Mouse (Mus musculus) heart, embryonic 16.5 days (tissue): ENCODE measurements around the gene Tmprss9. TPM values are rescaled to one million over a fixed set of nuclear protein-coding genes. Genes with fewer than 3 reads are reported as not detected.

ENCODE experiments used
- ATAC-seq: fragments of 200-750 bp; cut with Nextera tagmentation; replicated peaks from 2 replicates; pipeline ENCODE4 v1.8.0; 2017; ENCODE audit warnings: moderate number of reproducible peaks; ENCODE audit not compliant: insufficient read depth, low FRiP score; ENCODE audit errors: extremely low read depth
- H3K27ac ChIP-seq: fragments of 300-500 bp; sonication (generic); 2 replicates; pipeline ENCODE4 v1.5.1; 2014; ENCODE audit warnings: mild to moderate bottlenecking, low read length, control low read depth, moderate library complexity
- H3K27me3 ChIP-seq: fragments of 300-500 bp; sonication (generic); 2 replicates; pipeline ENCODE4 v1.6.1; 2014; ENCODE audit warnings: low read length, mixed read lengths; ENCODE audit not compliant: control insufficient read depth, insufficient read depth
- H3K36me3 ChIP-seq: fragments of 300-500 bp; sonication (generic); 2 replicates; pipeline ENCODE4 v1.6.1; 2014; ENCODE audit not compliant: control insufficient read depth, insufficient read depth
- H3K4me1 ChIP-seq: fragments of 300-500 bp; sonication (generic); 2 replicates; pipeline ENCODE4 v1.6.1; 2014; ENCODE audit warnings: low read length, mixed read lengths; ENCODE audit not compliant: control insufficient read depth, insufficient read depth
- H3K4me2 ChIP-seq: fragments of 300-500 bp; sonication (generic); 2 replicates; pipeline ENCODE4 v1.6.1; 2014; ENCODE audit warnings: low read depth, mild to moderate bottlenecking, control low read depth, low read length
- H3K4me3 ChIP-seq: fragments of 300-500 bp; sonication (generic); 2 replicates; pipeline ENCODE4 v1.5.1; 2014; ENCODE audit warnings: mild to moderate bottlenecking, control low read depth, low read length
- H3K9ac ChIP-seq: fragments of 300-500 bp; sonication (generic); 2 replicates; pipeline ENCODE4 v1.6.1; 2014; ENCODE audit warnings: low read length, control low read depth
- H3K9me3 ChIP-seq: fragments of 300-500 bp; sonication (generic); replicated peaks from 2 replicates; pipeline ENCODE4 v1.6.1; 2016; ENCODE audit warnings: low read length; ENCODE audit not compliant: control insufficient read depth
- WGBS: fragments of 180-500 bp; shearing (Covaris S2); extraction: QIAGEN DNeasy Blood & Tissue Kit; methylation state at CpG from one replicate; pipeline ENCODE4 v1.1.7; 2014; 5-methylcytosine and 5-hydroxymethylcytosine counted together
- polyA plus RNA-seq: library from polyadenylated mRNA; unstranded; fragments of >200 nt; fragmentation: Nextera tagmentation; extraction: Ambion mirVana; gene quantifications from 2 replicates; pipeline ENCODE4 v1.2.1, GENCODE M21; 2015

Tmprss9 gene
- polyA plus RNA-seq, 1 experiment from 2014 or later, result not detected

- no peak overlapping the region for H3K4me2 ChIP-seq
- no peak overlapping the region for H3K27ac ChIP-seq
- peaks cover 11% of the 10 kb centered on the region for H3K4me1 ChIP-seq
- no peak overlapping the region for H3K4me3 ChIP-seq
- 15% methylated on average over 10 of the region's 10 CpGs for whole genome bisulfite sequencing
- H3K9me3 ChIP-seq, result no peaks in the 10 kb centered on the region
- peaks cover 11% of the 10 kb centered on the region for H3K27me3 ChIP-seq
- ATAC-seq, result 0 out of 2 replicates have a peak, but pooled peaks have one; percentile 25
- H3K9ac ChIP-seq, result no peak overlapping the region
- H3K36me3 ChIP-seq, result peaks cover 16% of the 10 kb centered on the region
These were observed 23.1 kb upstream of the Tmprss9 start for GRCm38 (mm10) chr10:80848571-80848970.

GRCm38 (mm10) chr10:80854913-80855748 is 16.5 kb upstream of the Tmprss9 start, which contains the start of the genes Lsm7 and Sppl2b:
TSS of gene Lsm7 (minus strand) at chr10:80855209.
TSS of gene Sppl2b (plus strand) at chr10:80855275.
- H3K4me3 ChIP-seq, result peak within 1 kb of the TSS; percentile 82
- H3K4me1 ChIP-seq, result peaks cover 19% of the 10 kb centered on the region
- peak within 1 kb of the TSS; percentile 99 for H3K4me2 ChIP-seq
- WGBS, result under 1% methylated on average over 81 of the region's 81 CpGs
- ATAC-seq, result peak; percentile 88
- no peaks in the 10 kb centered on the region for H3K27me3 ChIP-seq
- peak within 1 kb of the TSS; percentile 58; the same call in 1 of the 2 replicates for H3K27ac ChIP-seq
- no peaks in the 10 kb centered on the region for H3K9me3 ChIP-seq
- H3K36me3 ChIP-seq, result peaks cover 16% of the 10 kb centered on the region
- peak within 1 kb of the TSS; percentile 90 for H3K9ac ChIP-seq

GRCm38 (mm10) chr10:80855749-80856073 is 15.9 kb upstream of the Tmprss9 start:
- no peaks in the 10 kb centered on the region for H3K27me3 ChIP-seq
- WGBS, result 16% methylated on average over 11 of the region's 11 CpGs
- H3K4me3 ChIP-seq, result peak overlapping the region; percentile 82
- H3K27ac ChIP-seq, result no peak overlapping the region
- H3K9ac ChIP-seq, result peak overlapping the region; percentile 90
- H3K9me3 ChIP-seq, result no peaks in the 10 kb centered on the region
- no peak for ATAC-seq
- peak overlapping the region; percentile 99 for H3K4me2 ChIP-seq
- peaks cover 19% of the 10 kb centered on the region for H3K4me1 ChIP-seq
- H3K36me3 ChIP-seq, result peaks cover 16% of the 10 kb centered on the region

GRCm38 (mm10) chr10:80856267-80856666 is 15.4 kb upstream of the Tmprss9 start:
- Histone ChIP-seq H3K27ac (no peak overlapping the region), H3K4me3 (no peak overlapping the region; the same call in 1 of the 2 replicates), H3K36me3 (peaks cover 16% of the 10 kb centered on the region), H3K9ac (peak overlapping the region; percentile 11; the same call in 1 of the 2 replicates), H3K4me1 (peaks cover 19% of the 10 kb centered on the region), H3K9me3 (no peaks in the 10 kb centered on the region), H3K4me2 (peak overlapping the region; percentile 99), H3K27me3 (no peaks in the 10 kb centered on the region)
- ATAC-seq, result no peak
- 63% methylated on average over 3 of the region's 3 CpGs for WGBS

- H3K36me3 ChIP-seq, result peaks cover 16% of the 10 kb centered on the region
- H3K4me2 ChIP-seq, result no peak overlapping the region
- H3K27me3 ChIP-seq, result no peaks in the 10 kb centered on the region
- no peak overlapping the region; the same call in 1 of the 2 replicates for H3K9ac ChIP-seq
- H3K4me3 ChIP-seq, result no peak overlapping the region
- no peak for ATAC-seq
- no peaks in the 10 kb centered on the region for H3K9me3 ChIP-seq
- peaks cover 19% of the 10 kb centered on the region for H3K4me1 ChIP-seq
- no peak overlapping the region for H3K27ac ChIP-seq
- WGBS, result 71% methylated on average over 5 of the region's 5 CpGs
These were observed 14.7 kb upstream of the Tmprss9 start for GRCm38 (mm10) chr10:80856908-80857307.

- H3K4me3 ChIP-seq, result no peak overlapping the region
- WGBS, result 79% methylated on average over 8 of the region's 8 CpGs
- H3K9me3 ChIP-seq, result no peaks in the 10 kb centered on the region
- peaks cover 16% of the 10 kb centered on the region for H3K36me3 ChIP-seq
- no peak overlapping the region for H3K27ac ChIP-seq
- no peaks in the 10 kb centered on the region for H3K27me3 ChIP-seq
- H3K9ac ChIP-seq, result no peak overlapping the region
- peaks cover 19% of the 10 kb centered on the region for H3K4me1 ChIP-seq
- no peak overlapping the region for H3K4me2 ChIP-seq
- no peak for ATAC-seq
These were observed 14.3 kb upstream of the Tmprss9 start for GRCm38 (mm10) chr10:80857386-80857785.

- 66% methylated on average over 3 of the region's 3 CpGs for WGBS
- no peak overlapping the region for H3K4me2 ChIP-seq
- no peak overlapping the region for H3K27ac ChIP-seq
- no peaks in the 10 kb centered on the region for H3K9me3 ChIP-seq
- H3K36me3 ChIP-seq, result peaks cover 13% of the 10 kb centered on the region; the same call in 1 of the 2 replicates
- no peak for ATAC-seq
- no peak overlapping the region for H3K4me3 ChIP-seq
- peaks cover 19% of the 10 kb centered on the region for H3K4me1 ChIP-seq
- no peak overlapping the region for H3K9ac ChIP-seq
- no peaks in the 10 kb centered on the region for H3K27me3 ChIP-seq
These were observed 13.8 kb upstream of the Tmprss9 start for GRCm38 (mm10) chr10:80857848-80858247.

- H3K36me3 ChIP-seq, result peaks cover 8% of the 10 kb centered on the region; the same call in 1 of the 2 replicates
- no peak for ATAC-seq
- peaks cover 19% of the 10 kb centered on the region for H3K4me1 ChIP-seq
- H3K27ac ChIP-seq, result no peak overlapping the region
- no peak overlapping the region for H3K4me2 ChIP-seq
- WGBS, result 71% methylated on average over 7 of the region's 7 CpGs
- H3K4me3 ChIP-seq, result no peak overlapping the region
- H3K9ac ChIP-seq, result no peak overlapping the region
- no peaks in the 10 kb centered on the region for H3K27me3 ChIP-seq
- no peaks in the 10 kb centered on the region for H3K9me3 ChIP-seq
These were observed 13.2 kb upstream of the Tmprss9 start for GRCm38 (mm10) chr10:80858350-80858935.

- WGBS, result 89% methylated on average over 5 of the region's 5 CpGs
- Histone ChIP-seq H3K4me1 (no peaks in the 10 kb centered on the region), H3K27ac (no peak overlapping the region), H3K4me3 (no peak overlapping the region), H3K9ac (no peak overlapping the region), H3K4me2 (no peak overlapping the region), H3K36me3 (peaks cover 17% of the 10 kb centered on the region; the same call in 1 of the 2 replicates), H3K9me3 (no peaks in the 10 kb centered on the region), H3K27me3 (no peaks in the 10 kb centered on the region)
- ATAC-seq, result no peak
These were observed 9.3 kb upstream of the Tmprss9 start for GRCm38 (mm10) chr10:80862305-80862704.
